Mouse (Mus musculus): Measurements from ENCODE around the gene Mroh2a.

Mroh2a gene

GRCm38 (mm10) chr1:88276524-88277097 lies 49.8 kb downstream of the Mroh2a start:
- DNase-seq (ENCODE audit: low read depth, low spot score): no peak

- peak; percentile 98 for DNase-seq (ENCODE audit: low read depth, low spot score)
These were observed 50.5 kb downstream of the Mroh2a start, which contains the start of the genes Hjurp and Trpm8 for GRCm38 (mm10) chr1:88277098-88277817. TSS of gene Hjurp (minus strand) at chr1:88277633. TSS of gene Trpm8 (plus strand) at chr1:88277661.

DNA sequence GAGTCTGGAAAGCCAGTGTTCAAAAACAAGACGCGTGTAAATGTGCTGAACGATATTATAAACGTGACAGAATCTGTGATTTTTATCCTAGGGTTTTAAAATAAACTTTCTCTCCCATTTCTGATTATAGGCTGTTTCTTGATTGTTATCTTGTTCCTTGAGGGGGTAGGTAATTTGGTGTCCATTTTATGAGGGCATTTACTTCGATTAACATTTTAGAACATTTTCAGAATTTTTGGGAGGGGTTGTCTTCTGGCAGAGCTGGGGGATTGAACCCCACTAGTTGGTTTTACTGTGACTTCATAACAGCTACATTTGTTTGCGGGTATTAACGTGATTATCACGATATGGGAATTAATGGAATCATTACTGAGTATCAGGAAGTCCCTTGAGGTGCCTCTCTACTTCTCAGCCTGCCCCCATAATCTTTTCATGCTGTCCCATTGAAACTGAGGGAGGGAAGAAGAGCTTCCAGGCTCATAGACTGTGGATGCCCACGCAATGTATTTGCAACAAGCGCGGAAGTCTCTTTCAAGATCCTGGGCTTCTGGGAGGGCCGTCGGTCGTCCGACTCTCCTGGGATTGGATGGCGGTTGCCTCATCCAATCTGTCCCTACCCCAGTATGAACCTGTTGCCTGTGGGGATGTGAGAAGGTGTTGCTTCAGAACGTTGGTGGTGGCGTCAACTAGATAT lies 51.2 kb downstream of the Mroh2a start:
- no peak for DNase-seq (ENCODE audit: low read depth, low spot score)

DNA sequence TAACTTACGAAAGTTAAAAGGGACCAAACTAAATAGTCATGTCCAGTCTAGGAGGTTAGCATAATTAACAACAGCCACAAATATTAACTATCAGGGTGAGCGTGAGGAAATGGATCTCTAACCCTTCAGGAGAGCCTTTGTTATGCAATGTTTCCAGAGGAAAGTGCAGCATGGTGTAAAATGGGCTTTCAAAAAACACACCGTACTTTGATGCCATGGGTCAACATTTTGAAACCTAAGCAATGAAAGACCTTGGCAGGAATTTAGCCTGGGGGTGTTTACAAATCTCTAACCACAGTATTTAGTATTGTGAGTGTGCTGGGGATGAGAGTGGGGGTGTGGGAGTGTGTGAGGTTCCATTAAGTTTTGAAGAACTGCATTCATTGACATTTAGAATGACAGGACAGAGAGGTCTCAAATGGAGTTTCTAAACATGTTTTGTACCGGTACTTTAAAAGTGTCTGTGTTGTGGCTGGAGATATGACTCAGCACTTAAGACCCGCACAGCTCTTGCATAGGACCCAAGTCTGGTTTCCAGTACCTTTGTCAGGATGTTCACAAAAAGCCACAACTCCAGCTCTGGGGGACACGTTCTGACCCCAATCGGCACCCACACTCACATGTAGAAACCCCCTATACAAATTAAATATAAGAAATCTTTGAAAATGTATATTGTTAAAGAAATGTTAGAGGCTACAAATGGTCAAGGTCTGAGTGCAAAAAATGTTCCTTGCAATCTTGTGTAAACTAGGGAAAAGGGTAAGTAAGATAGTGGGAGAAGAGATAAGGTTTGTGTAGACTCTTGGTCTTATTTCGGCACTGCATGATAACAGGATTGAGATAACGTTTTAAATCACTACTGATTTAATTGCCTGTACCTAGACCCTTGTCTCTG lies 52.6 kb downstream of the Mroh2a start:
- DNase-seq (ENCODE audit: low read depth, low spot score): no peak

DNA sequence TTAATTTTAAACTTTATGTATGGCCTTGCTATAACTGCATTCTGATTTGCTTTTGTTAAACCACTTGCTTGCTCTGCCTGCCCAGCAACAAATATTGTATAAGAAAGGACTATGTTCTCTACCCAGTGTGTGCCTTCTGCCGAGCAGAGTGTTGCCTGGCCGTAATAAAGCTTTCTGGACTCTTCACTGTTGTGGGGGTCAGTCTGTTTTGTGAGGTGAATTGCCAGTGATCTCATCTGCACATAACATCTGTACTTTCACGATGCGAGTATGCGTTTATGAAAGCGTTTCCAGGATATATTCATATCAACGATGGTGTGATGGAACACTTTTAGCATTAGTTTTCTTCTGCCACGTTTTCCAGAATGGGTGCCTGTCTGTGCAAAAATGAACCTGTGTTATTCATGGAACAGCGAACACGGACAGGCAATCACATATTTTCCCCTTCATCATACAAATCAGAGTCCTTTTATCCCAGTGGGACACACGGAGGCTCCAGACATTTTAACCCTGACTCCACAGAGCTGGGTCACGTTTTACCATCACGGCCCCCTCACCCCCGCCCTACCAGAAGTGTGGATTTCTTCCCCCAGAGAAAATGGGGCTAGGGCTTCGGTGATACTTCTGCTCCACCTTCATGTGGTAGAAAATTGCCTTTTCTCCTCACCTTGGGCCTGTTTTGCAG lies 53.4 kb downstream of the Mroh2a start:
- DNase-seq (ENCODE audit: low read depth, low spot score): no peak

DNA sequence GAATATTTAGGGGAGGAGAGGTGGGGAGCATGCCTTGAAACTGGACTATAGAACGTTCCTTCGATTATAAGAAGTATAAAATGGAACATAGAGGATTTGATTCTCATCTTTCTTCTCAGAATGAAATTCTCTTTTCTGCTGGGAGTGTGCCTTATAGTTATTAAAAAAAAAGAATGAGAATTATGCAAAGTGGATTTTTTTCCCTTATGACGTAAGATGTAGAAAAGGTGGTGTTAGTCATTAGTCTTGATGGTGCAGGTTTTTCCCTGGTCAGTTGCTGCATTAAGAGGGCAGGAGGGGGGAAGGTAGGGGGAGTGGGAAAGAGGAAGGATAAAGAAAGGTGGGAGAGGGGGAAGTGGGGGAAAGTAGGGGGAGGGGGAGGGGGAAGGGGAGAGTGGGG lies 55.5 kb downstream of the Mroh2a start:
- DNase-seq (ENCODE audit: low read depth, low spot score): no peak

DNA sequence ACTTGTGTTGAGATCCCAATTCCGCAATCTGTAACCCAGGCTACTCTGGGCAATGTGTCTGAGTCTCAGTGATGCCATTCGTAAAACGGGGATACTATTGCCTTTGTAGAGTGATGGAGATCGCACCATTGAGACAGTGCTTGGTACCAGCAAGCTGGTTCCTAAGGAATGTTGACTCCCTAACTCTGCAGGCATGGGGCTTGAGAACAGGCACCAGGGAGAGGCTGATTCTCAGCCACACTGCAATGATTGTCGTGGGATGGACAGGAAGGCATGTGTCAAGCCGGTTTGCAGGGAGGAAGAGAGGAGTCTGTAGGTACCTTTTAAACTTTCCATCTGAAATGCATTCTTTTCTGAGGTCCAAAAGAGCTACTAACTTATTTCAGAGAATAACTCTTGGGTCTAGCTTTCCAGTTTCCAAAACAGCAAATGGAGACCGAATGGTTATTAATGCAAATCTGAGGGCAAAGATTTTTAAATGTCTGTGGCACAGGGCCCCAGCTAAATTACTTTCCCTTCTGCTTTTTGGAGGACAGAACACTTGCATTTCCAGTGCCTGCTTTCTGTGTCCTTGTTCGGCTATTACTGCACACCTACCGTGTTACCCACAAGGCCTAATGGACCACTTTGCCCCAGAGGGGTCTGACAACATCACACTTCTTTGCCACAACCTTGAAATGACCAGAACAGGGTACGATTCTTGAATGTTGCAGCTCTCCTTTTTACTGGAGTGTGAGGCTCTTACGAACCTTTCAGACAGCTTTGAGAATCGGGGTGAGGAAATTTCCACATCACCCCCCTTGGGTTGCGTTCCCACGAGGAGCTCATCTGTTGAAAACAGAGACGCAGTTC lies 56.8 kb downstream of the Mroh2a start:
- no peak for DNase-seq (ENCODE audit: low read depth, low spot score)

GRCm38 (mm10) chr1:88284228-88284945 lies 57.6 kb downstream of the Mroh2a start:
- no peak for DNase-seq (ENCODE audit: low read depth, low spot score)

GRCm38 (mm10) chr1:88284946-88285320 lies 58.1 kb downstream of the Mroh2a start:
- DNase-seq (ENCODE audit: low read depth, low spot score): no peak

GRCm38 (mm10) chr1:88285652-88286051 lies 58.9 kb downstream of the Mroh2a start:
- no peak for DNase-seq (ENCODE audit: low read depth, low spot score)

DNA sequence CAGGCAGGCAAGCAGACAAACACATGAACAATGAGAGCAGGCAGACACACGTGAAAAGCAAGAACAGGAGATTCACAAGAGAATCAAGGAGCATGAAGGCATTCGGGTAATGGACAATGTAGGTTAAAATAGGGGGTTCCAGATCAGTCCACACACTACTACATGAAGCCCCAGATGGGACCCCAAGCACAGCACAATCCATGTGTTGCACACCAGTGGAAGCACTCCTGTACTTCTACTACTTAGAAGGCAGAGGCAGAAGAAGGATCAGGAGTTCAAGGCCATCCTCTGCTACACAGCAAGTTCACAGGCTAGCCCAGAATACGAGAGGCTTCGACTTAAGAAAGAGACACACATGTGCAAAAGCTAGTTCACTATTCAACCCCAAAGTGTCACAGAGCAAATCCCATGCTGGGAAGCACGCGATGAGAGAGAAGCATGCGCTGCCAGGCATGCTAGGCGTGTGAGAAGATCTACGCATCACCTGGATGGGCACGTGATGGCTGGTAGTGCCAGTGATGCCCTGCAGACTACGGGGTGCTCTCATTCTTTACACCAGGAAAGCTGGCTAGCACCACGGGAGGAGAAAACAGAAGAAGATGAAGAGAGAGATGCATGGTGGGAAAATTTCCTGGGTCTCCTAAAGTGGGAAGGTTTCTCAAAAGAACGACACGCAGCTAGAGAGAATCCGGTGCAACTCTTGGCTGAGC lies 59.5 kb downstream of the Mroh2a start:
- no peak for DNase-seq (ENCODE audit: low read depth, low spot score)

DNA sequence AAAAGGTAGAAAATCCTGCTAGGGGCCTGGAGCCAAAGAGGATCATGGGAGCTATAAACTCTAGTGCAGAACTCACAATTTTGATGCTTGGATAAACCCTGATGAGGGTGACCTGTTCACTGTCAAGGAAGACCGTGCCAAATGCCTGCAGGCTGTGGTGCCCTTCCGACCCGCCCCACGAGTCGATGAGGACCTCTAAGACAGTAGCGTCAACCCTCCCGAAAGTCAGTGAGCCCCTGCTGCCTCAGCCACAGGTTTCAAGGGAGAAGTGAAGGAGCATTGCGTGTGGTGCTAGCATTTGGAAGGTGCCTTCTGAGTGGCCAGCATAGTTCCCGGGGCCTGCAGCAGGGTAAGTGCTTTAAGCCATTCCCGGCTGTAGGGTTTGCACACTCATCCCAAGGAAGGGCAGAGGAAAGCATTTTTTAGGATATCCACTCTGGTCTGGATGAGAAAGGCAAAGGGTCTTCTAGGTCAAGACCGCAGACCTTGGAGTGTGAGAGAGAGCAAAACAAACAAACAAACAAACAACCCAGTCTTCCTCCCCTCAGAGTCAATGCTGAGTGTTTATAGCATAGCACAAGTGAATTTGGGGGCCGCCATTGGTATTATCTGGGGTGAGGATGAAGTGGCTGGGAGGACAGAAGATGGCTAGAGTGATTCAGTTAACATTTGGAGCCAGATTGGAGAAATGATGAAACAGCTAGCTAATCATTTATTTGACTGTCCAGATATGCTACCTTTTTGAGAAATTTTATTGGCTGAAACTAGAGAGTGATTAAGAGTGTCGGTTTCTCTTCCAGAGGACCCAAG lies 60.3 kb downstream of the Mroh2a start:
- DNase-seq (ENCODE audit: low read depth, low spot score): no peak

- peak; percentile 49 for DNase-seq (ENCODE audit: low read depth, low spot score)
These were observed 60.9 kb downstream of the Mroh2a start for GRCm38 (mm10) chr1:88287697-88287980.

- no peak for DNase-seq (ENCODE audit: low read depth, low spot score)
These were observed 61.4 kb downstream of the Mroh2a start for GRCm38 (mm10) chr1:88288056-88288788.

DNA sequence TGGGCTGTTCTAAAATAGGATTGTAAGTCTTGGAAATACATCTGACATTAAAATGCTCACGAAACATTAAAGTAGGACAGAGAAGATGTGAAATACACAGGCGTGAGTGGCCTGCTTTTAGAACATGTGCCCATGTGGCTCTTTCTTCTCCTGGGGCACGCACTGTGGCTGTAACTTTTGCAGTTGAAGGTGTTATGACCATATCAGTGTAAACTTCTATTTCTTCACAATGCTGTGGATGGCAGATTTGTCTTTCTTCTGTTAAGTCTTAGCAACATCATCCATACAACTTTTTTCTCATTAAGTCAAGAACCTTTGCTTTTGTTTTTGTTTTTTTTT lies 62.0 kb downstream of the Mroh2a start:
- no peak for DNase-seq (ENCODE audit: low read depth, low spot score)

DNA sequence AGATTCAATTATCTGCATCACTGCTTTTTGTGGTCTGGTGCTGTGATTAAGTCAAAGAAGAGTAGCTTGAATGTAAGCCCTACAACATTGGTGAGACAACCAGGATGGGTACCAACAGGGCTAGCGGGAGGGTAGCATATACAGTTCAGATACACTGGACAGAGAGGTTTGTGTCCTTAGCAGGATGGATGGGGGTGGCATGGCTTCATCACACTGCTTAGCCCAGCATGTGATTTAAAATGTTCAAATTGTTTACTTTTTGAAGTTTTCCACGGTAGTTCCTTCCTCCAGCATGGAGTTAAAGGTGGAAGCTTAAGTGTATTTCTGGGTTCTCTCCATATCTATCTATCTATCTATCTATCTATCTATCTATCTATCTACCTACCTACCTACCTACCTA lies 62.4 kb downstream of the Mroh2a start:
- no peak for DNase-seq (ENCODE audit: low read depth, low spot score)

- no peak for DNase-seq (ENCODE audit: low read depth, low spot score)
These were observed 63.1 kb downstream of the Mroh2a start for GRCm38 (mm10) chr1:88289917-88290316.

- no peak for DNase-seq (ENCODE audit: low read depth, low spot score)
These were observed 63.7 kb downstream of the Mroh2a start for GRCm38 (mm10) chr1:88290511-88290910.
